8 mouse cellular contexts compared by ENCODE assay signal in genomic region chr7:25316532-25317445, GRCm38 (mm10). TPM values are rescaled to one million over a fixed set of nuclear protein-coding genes. Genes with fewer than 3 reads are reported as not detected.
A peak's percentile ranks its signal among the peaks of the same experiment; 100 is the strongest.
DNase-seq lines count a peak whose midpoint lies in the region; ATAC-seq lines count a peak whose summit lies in the region.

Gene Megf8 (plus strand): TSS chr7:25317164.

- H3K4me2 ChIP-seq in forebrain, embryonic 14.5 days (ENCODE audit: low read length): peak within 1 kb of the TSS; percentile 98
- peak within 1 kb of the TSS; percentile 97 for H3K4me2 ChIP-seq in neural tube, embryonic 15.5 days

- under 1% methylated on average over 52 of the region's 52 CpGs for WGBS in forebrain, embryonic 14.5 days
- under 1% methylated on average over 52 of the region's 52 CpGs for WGBS in neural tube, embryonic 15.5 days

- H3K9me3 ChIP-seq in forebrain, embryonic 14.5 days (replicated peaks; ENCODE audit: control insufficient read depth, low read length): no peaks in the 10 kb centered on the region
- no peaks in the 10 kb centered on the region for H3K9me3 ChIP-seq in neural tube, embryonic 15.5 days (replicated peaks)

- ATAC-seq in forebrain, embryonic 14.5 days: peak; percentile 97
- peak; percentile 98 for ATAC-seq in neural tube, embryonic 15.5 days (ENCODE audit: low FRiP score)

- peak within 1 kb of the TSS; percentile 88 for H3K9ac ChIP-seq in forebrain, embryonic 14.5 days (ENCODE audit: low read length)
- peak within 1 kb of the TSS; percentile 80 for H3K9ac ChIP-seq in neural tube, embryonic 15.5 days (replicated peaks)

- peaks cover 34% of the 10 kb centered on the region for H3K27me3 ChIP-seq in forebrain, embryonic 14.5 days (replicated peaks; ENCODE audit: control insufficient read depth, insufficient read depth, low read length)
- H3K27me3 ChIP-seq in neural tube, embryonic 15.5 days (replicated peaks): peaks cover 29% of the 10 kb centered on the region

- no peaks in the 10 kb centered on the region for H3K36me3 ChIP-seq in forebrain, embryonic 14.5 days (ENCODE audit: control insufficient read depth, insufficient read depth, low read length)
- H3K36me3 ChIP-seq in neural tube, embryonic 15.5 days: peaks cover 5% of the 10 kb centered on the region; the same call in 1 of the 2 replicates

- peak within 1 kb of the TSS; percentile 57 for H3K4me3 ChIP-seq in forebrain, embryonic 14.5 days (ENCODE audit: low read depth, low read length)
- peak within 1 kb of the TSS; percentile 59 for H3K4me3 ChIP-seq in neural tube, embryonic 15.5 days (replicated peaks)

- intact Hi-C loops in heart, postnatal 14 days (cut with DNase I): loop anchor here (2.0 to 10.0 kb wide), 3 partner anchors 34 to 342 kb away; partner anchors contain the start of gene Rabac1

- H3K4me1 ChIP-seq in forebrain, embryonic 14.5 days (ENCODE audit: control insufficient read depth, insufficient read depth, low read length): peaks cover 14% of the 10 kb centered on the region
- peaks cover 48% of the 10 kb centered on the region for H3K4me1 ChIP-seq in neural tube, embryonic 15.5 days

- DNase-seq in ES-CJ7 (ENCODE audit: low read depth, low spot score): peak; percentile 100
- DNase-seq in cerebellum, adult 11 months: peak; percentile 94
- peak; percentile 100 for DNase-seq in forebrain, embryonic 14.5 days (ENCODE audit: low spot score)
- peak; percentile 92 to 96 for DNase-seq in heart, postnatal 14 days
- peak; percentile 98 for DNase-seq in layer of hippocampus, adult 11-12 months (ENCODE audit: low spot score)
- peak; percentile 96 to 98 for DNase-seq in lung, adult 18-20 months
- DNase-seq in testis, postnatal 14 days (ENCODE audit: low spot score): peak; percentile 95

- peak within 1 kb of the TSS; percentile 86 for H3K27ac ChIP-seq in forebrain, embryonic 14.5 days (ENCODE audit: low read depth, low read length)
- peak within 1 kb of the TSS; percentile 89 for H3K27ac ChIP-seq in neural tube, embryonic 15.5 days (replicated peaks)

RNA-seq across cellular contexts. Expression of gene Megf8, which starts in this region (rescaled TPM):
- 13.3 and 17.5 TPM in 2 replicates for polyA plus RNA-seq in forebrain, embryonic 14.5 days (2014; fragmentation: Nextera tagmentation; extraction: Ambion mirVana)
- total RNA-seq in heart, postnatal 14 days (2021): 10 to 100 TPM; 26.7 to 29.6 TPM
- 19.3 and 22.7 TPM in 2 replicates for polyA plus RNA-seq in neural tube, embryonic 15.5 days (2015; fragmentation: Nextera tagmentation; extraction: Ambion mirVana)

Comparison
In these comparisons a context has a peak if more than half of its experiments do, and no peak if none do; other contexts are left out.
1. Peak in every context shown above with its lines: DNase-seq, ATAC-seq, H3K4me3 ChIP-seq and H3K27ac ChIP-seq.